Mouse (Mus musculus) gastrocnemius, adult 18-20 months (tissue): ENCODE results near the gene Gm11168. TPM values are rescaled to one million over a fixed set of nuclear protein-coding genes. Genes with fewer than 3 reads are reported as not detected.
"Not testable (repeated sequence)": the region's sequence is repeated elsewhere in the genome, so short reads cannot be mapped to it uniquely, and the experiment has no call there.

Experiments used
- DNase-seq: peaks from one replicate; pipeline ENCODE4 v3.0.0; 2021; ENCODE audit warnings: low spot score
- microRNA-seq: library from miRNA; unstranded; fragments of <30 nt; microRNA quantifications from one replicate; pipeline ENCODE4 v1.2.0, GENCODE M21; 2021
- total RNA-seq, 2 experiments: library from RNA; stranded (reverse); gene quantifications; 2 replicates each; pipeline ENCODE4 v1.2.3; 2021

Gm11168 gene
- total RNA-seq, 2 experiments from 2014 or later: not detected

DNA sequence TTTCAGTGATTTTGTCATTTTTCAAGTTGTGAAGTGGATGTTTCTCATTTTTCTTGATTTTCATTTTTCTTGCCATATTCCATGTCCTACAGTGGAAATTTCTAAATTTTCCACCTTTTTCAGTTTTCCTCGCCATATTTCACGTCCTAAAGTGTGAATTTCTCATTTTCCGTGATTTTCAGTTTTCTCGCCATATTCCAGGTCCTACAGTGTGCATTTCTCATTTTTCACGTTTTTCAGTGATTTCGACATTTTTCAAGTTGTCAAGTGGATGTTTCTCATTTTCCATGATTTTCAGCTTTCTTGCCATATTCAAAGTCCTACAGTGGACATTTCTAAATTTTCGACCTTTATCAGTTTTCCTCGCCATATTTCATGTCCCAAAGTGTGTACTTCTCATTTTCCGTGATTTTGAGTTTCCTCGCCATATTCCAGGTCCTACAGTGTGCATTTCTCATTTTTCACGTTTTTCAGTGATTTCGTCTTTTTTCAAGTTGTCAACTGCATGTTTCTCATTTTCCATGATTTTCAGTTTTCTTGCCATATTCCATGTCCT is 21.8 kb downstream of the Gm11168 start, which contains the start of gene Gm10717:
TSS of gene Gm10717 (plus strand) at position 506 of the 556 bp plus-strand sequence.
- peak; percentile 49 for DNase-seq

- DNase-seq: peak; percentile 74
Observed at GRCm38 (mm10) chr9:3025653-3026052, 22.5 kb downstream of the Gm11168 start.

- not testable (repeated sequence) for DNase-seq
Observed at GRCm38 (mm10) chr9:3026136-3026535, 23.0 kb downstream of the Gm11168 start.

DNA sequence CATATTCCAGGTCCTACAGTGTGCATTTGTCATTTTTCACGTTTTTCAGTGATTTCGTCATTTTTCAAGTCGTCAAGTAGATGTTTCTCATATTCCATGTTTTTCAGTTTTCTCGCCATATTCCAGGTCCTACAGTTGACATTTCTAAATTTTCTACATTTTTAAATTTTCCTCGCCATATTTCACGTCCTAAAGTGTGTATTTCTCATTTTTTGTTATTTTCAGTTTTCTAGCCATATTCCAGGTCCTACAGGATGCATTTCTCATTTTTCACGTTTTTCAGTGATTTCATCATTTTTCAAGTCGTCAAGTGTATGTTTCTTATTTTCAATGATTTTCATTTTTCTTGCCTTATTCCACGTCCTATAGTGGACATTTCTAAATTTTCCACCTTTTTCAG is 23.6 kb downstream of the Gm11168 start:
- not testable (repeated sequence) for DNase-seq

DNA sequence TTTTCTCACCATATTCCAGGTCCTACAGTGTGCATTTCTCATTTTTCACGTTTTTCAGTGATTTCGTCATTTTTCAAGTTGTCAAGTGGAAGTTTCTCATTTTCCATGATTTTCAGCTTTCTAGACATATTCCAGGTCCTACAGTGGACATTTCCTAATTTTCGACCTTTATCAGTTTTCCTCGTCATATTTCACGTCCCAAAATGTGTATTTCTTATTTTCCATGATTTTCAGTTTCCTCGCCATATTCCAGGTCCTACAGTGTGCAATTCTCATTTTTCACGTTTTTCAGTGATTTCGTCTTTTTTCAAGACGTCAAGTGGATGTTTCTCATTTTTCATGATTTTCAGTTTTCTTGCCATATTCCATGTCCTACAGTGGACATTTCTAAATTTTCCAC is 24.1 kb downstream of the Gm11168 start:
- not testable (repeated sequence) for DNase-seq

GRCm38 (mm10) chr9:3029276-3030000 is 26.3 kb downstream of the Gm11168 start:
- DNase-seq: peak; percentile 23

DNA sequence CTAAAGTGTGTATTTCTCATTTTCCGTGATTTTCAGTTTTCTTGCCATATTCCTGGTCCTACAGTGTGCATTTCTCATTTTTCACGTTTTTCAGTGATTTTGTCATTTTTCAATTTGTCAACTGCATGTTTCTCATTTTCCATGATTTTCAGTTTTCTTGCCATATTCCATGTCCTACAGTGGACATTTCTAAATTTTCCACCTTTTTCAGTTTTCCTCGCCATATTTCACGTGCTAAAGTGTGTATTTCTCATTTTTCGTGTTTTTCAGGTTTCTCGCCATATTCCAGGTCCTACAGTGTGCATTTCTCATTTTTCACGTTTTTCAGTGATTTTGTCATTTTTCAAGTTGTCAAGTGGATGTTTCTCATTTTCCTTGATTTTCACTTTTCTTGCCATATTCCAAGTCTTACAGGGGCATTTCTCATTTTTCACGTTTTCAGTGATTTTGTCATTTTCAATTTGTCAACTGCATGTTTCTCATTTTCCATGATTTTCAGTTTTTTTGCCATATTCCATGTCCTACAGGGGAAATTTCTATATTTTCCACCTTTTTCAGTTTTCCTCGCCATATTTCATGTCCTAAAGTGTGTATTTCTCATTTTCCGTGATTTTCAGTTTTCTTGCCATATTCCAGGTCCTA is 27.7 kb downstream of the Gm11168 start:
- not testable (repeated sequence) for DNase-seq

DNA sequence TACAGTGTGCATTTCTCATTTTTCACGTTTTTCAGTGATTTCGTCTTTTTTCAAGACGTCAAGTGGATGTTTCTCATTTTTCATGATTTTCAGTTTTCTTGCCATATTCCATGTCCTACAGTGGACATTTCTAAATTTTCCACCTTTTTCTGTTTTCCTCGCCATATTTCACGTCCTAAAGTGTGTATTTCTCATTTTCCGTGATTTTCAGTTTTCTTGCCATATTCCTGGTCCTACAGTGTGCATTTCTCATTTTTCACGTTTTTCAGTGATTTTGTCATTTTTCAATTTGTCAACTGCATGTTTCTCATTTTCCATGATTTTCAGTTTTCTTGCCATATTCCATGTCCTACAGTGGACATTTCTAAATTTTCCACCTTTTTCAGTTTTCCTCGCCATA is 31.2 kb downstream of the Gm11168 start, which contains the start of gene Gm17535:
TSS of gene Gm17535 (plus strand) at position 301 of the 400 bp plus-strand sequence.
- not testable (repeated sequence) for DNase-seq

GRCm38 (mm10) chr9:3036577-3036976 is 33.4 kb downstream of the Gm11168 start, which contains the start of gene Gm10715:
Gene Gm10715, plus strand, starts transcription at chr9:3036877.
- DNase-seq: not testable (repeated sequence)

DNA sequence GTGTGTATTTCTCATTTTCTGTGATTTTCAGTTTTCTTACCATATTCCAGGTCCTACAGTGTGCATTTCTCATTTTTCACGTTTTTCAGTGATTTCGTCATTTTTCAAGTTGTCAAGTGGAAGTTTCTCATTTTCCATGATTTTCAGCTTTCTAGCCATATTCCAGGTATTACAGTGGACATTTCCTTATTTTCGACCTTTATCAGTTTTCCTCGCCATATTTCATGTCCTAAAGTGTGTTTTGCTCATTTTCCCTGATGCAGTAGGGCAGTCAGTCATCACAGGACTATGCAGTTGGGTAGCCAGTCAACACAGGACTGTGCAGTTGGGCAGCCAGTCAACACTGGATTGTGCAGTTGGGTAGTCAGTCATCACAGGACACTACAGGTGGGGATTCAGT is 35.0 kb downstream of the Gm11168 start:
- not testable (repeated sequence) for DNase-seq

Small RNAs within 50 kb of the gene (microRNA-seq; reads per million reads assigned to microRNA genes)
- gene Mir101c: not detected

Other genes starting within 250 kb of the Gm11168 start
- not detected for gene Gm10722, start 2.4 kb upstream of the Gm11168 start, total RNA-seq
- under 1 TPM in 1 of 2 experiments, not detected in 1; 0.48 TPM for gene Gm10721, start 9.8 kb downstream of the Gm11168 start, total RNA-seq
- not detected for gene Gm10720, start 12.3 kb downstream of the Gm11168 start, total RNA-seq
- gene Gm10719, start 14.1 kb downstream of the Gm11168 start, total RNA-seq: under 1 TPM in 1 of 2 experiments, not detected in 1; 0.39 TPM
- gene Gm10718, start 20.2 kb downstream of the Gm11168 start, total RNA-seq: not detected
- not detected for gene Gm10717, start 22.1 kb downstream of the Gm11168 start, total RNA-seq
- not detected for gene Gm17535, start 31.3 kb downstream of the Gm11168 start, total RNA-seq
- gene Gm10715, start 33.5 kb downstream of the Gm11168 start, total RNA-seq: not detected